Mouse (Mus musculus) cerebellum, adult 2 months (tissue): ENCODE measurements around the gene Lypd6.

Source experiments
- CTCF ChIP-seq: fragments of 200-500 bp; IDR thresholded peaks from 2 replicates; pipeline ENCODE4 v1.5.1; 2011; ENCODE audit warnings: low read depth, mild to moderate bottlenecking, control low read depth, low read length, moderate library complexity, borderline replicate concordance; ENCODE audit not compliant: insufficient read depth
- POLR2A ChIP-seq: fragments of 200-500 bp; IDR thresholded peaks from 2 replicates; pipeline ENCODE4 v1.6.1; 2011; ENCODE audit warnings: low read length, control low read depth, borderline replicate concordance; ENCODE audit not compliant: insufficient read depth

- TF ChIP-seq POLR2A (no peak), CTCF (no peak)
Observed at GRCm38 (mm10) chr2:50200541-50200940, 134.3 kb downstream of the Lypd6 start.
